Mouse (Mus musculus): ENCODE data around the gene Stxbp1.

GRCm38 (mm10) chr2:32846101-32846804 is 792 bp downstream of the Stxbp1 start:
- TF ChIP-seq CTCF (IDR thresholded peaks at IDR 0.05; ENCODE audit: low read depth) (no peak), EP300 (IDR thresholded peaks at IDR 0.05; ENCODE audit: low read depth) (no peak)

All from liver, postnatal 0 days (tissue).